Mouse (Mus musculus) hindbrain, embryonic 14.5 days (tissue): ENCODE measurements around the gene Batf3. TPM values are rescaled to one million over a fixed set of nuclear protein-coding genes. Genes with fewer than 3 reads are reported as not detected.

Source experiments
- ATAC-seq: fragments of 200-750 bp; cut with Nextera tagmentation; 2 replicates; pipeline ENCODE4 v1.8.0; 2017; ENCODE audit warnings: moderate number of reproducible peaks, mild to moderate bottlenecking, moderate TSS enrichment, moderate library complexity; ENCODE audit not compliant: low FRiP score
- DNase-seq: peaks from one replicate; pipeline ENCODE4 v3.0.0-alpha.2; 2015; ENCODE audit warnings: low spot score
- H3K27ac ChIP-seq: fragments of 300-500 bp; sonication (generic); 2 replicates; pipeline ENCODE4 v1.5.1; 2014; ENCODE audit warnings: mild to moderate bottlenecking, moderate library complexity
- H3K27me3 ChIP-seq: fragments of 300-500 bp; sonication (generic); 2 replicates; pipeline ENCODE4 v1.6.1; 2014; ENCODE audit warnings: mild to moderate bottlenecking, low read length, mixed read lengths; ENCODE audit not compliant: control insufficient read depth, insufficient read depth
- H3K36me3 ChIP-seq: fragments of 300-500 bp; sonication (generic); replicated peaks from 2 replicates; pipeline ENCODE4 v1.6.1; 2014; ENCODE audit not compliant: control insufficient read depth, insufficient read depth
- H3K4me1 ChIP-seq: fragments of 300-500 bp; sonication (generic); replicated peaks from 2 replicates; pipeline ENCODE4 v1.6.1; 2014; ENCODE audit warnings: antibody characterized with exemption, low read length, mixed read lengths; ENCODE audit not compliant: control insufficient read depth, insufficient read depth
- H3K4me2 ChIP-seq: fragments of 300-500 bp; sonication (generic); replicated peaks from 2 replicates; pipeline ENCODE4 v1.6.1; 2014; ENCODE audit warnings: mild to moderate bottlenecking, moderate library complexity
- H3K4me3 ChIP-seq: fragments of 300-500 bp; sonication (generic); replicated peaks from 2 replicates; pipeline ENCODE4 v1.5.1; 2014; ENCODE audit warnings: mild to moderate bottlenecking, low read length
- H3K9ac ChIP-seq: fragments of 300-500 bp; sonication (generic); 2 replicates; pipeline ENCODE4 v1.6.1; 2014
- H3K9me3 ChIP-seq: fragments of 300-500 bp; sonication (generic); 2 replicates; pipeline ENCODE4 v1.6.1; 2016; ENCODE audit warnings: low read length; ENCODE audit not compliant: control insufficient read depth
- WGBS: fragments of 180-500 bp; shearing (Covaris S2); extraction: QIAGEN DNeasy Blood & Tissue Kit; methylation state at CpG from one replicate; pipeline ENCODE4 v1.1.7; 2014; 5-methylcytosine and 5-hydroxymethylcytosine counted together
- polyA plus RNA-seq: library from polyadenylated mRNA; unstranded; fragments of >200 nt; fragmentation: Nextera tagmentation; extraction: Ambion mirVana; gene quantifications from 2 replicates; pipeline ENCODE4 v1.2.1, GENCODE M21; 2014

Batf3 gene
- polyA plus RNA-seq, 1 experiment from 2014 or later, result 2.2 TPM

DNA sequence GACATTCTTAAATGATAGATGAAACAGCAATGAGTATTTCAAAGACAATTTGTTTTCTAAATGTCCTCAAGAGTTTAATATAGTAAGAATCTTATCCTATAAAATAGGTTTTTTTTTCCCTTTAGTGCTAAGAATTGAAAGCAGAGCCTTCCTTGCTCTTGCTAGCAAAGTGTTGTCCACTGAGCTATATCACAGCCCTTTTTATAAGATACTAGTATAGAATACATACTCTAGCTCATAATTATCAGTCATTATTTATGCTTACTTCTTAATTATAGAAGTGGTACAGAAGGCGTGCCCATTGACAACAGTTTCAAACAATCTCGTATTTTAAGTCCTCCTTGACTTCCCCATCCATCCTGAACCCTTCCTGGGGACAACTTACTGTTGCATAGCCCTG, 33.1 kb upstream of the Batf3 start:
- Histone ChIP-seq H3K4me1 (peaks cover 7% of the 10 kb centered on the region; the same call in 1 of the 2 replicates), H3K36me3 (no peaks in the 10 kb centered on the region), H3K9ac (no peak overlapping the region), H3K4me3 (no peak overlapping the region), H3K27me3 (no peaks in the 10 kb centered on the region), H3K4me2 (no peak overlapping the region), H3K27ac (no peak overlapping the region), H3K9me3 (no peaks in the 10 kb centered on the region)
- WGBS, result 89% methylated on average over 2 of the region's 2 CpGs
- no peak for ATAC-seq
- DNase-seq, result no peak

DNA sequence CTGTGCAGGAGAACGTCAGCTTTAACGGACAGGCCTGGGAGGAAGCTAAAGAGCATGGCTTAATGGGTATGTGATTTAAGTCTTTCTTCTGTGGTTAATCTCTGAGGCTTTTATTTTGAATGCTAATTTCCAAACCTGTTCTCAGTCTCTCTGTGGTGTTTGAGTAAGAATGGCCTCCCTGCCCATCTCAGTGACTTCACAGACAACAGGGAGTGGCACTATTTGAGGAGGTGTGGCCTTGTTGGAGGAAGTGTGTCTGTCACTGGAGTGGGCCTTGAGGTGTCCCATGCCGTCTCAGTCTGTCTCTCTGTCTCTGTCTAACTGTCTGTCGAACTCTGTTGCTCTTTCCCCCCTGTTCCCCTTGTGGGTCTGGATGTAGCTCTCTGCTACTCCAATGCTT, 32.5 kb upstream of the Batf3 start:
- H3K27ac ChIP-seq, result no peak overlapping the region
- DNase-seq (no peak), ATAC-seq (no peak)
- H3K27me3 ChIP-seq, result no peaks in the 10 kb centered on the region
- H3K36me3 ChIP-seq, result peaks cover 4% of the 10 kb centered on the region; the same call in 1 of the 2 replicates
- peaks cover 7% of the 10 kb centered on the region; the same call in 1 of the 2 replicates for H3K4me1 ChIP-seq
- WGBS, result 94% methylated on average over 4 of the region's 4 CpGs
- no peaks in the 10 kb centered on the region for H3K9me3 ChIP-seq
- H3K9ac ChIP-seq, result no peak overlapping the region
- H3K4me2 ChIP-seq, result no peak overlapping the region
- H3K4me3 ChIP-seq, result no peak overlapping the region

- DNase-seq (no peak), ATAC-seq (no peak)
- Histone ChIP-seq H3K9ac (no peak overlapping the region), H3K27me3 (no peaks in the 10 kb centered on the region), H3K4me2 (no peak overlapping the region), H3K27ac (no peak overlapping the region), H3K9me3 (no peaks in the 10 kb centered on the region), H3K4me3 (no peak overlapping the region), H3K36me3 (peaks cover 8% of the 10 kb centered on the region; the same call in 1 of the 2 replicates), H3K4me1 (no peaks in the 10 kb centered on the region)
- 86% methylated on average over 5 of the region's 5 CpGs for WGBS
Observed at GRCm38 (mm10) chr1:191068377-191068776, 29.3 kb upstream of the Batf3 start.

DNA sequence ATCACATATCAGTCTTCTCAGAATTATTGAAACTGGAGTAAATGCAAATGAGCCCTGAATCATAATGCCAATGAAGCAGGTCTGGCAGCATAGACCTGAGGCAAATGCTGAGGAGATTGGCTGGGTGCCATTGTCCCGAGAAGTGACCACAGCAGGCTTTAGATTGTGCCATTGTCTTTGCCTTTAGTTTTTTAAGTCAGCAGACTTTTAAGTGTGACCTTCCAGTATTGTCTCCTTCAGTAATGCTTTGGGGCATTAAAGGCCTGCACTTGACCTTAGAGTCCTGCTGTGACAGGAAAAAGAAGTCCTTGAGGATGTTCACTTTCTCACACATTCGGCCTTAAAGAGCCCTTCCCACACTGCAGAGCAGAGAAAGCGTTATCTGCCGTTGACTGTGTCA, 27.4 kb upstream of the Batf3 start:
- H3K36me3 ChIP-seq, result peaks cover 8% of the 10 kb centered on the region; the same call in 1 of the 2 replicates
- WGBS, result 87% methylated on average over 4 of the region's 4 CpGs

DNA sequence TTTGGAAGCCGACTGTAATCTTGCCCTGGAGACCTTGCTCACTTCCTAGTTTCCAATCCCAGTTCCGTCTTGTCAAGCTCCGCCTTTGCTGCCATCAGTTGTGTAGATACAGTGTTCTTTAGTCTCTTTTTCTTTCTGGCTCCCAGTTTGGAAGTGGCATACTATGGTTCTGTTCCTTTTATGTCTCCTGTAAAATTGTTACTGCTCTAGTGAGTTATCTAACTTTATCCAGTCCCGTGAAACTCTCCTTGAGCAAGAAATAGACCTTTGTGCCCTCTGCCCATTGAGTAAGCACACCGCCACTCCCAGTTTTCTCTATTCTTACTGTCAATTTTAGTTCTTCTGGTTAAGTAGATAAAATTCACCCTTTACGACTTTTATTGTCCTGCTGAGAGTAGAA, 26.0 kb upstream of the Batf3 start:
- H3K4me1 ChIP-seq, result no peaks in the 10 kb centered on the region
- DNase-seq, result no peak
- H3K9me3 ChIP-seq, result no peaks in the 10 kb centered on the region
- H3K27ac ChIP-seq, result no peak overlapping the region
- H3K4me3 ChIP-seq, result no peak overlapping the region
- no peak for ATAC-seq
- H3K4me2 ChIP-seq, result no peak overlapping the region
- H3K27me3 ChIP-seq, result no peaks in the 10 kb centered on the region
- 91% methylated on average over 6 of the region's 6 CpGs for WGBS
- peaks cover 8% of the 10 kb centered on the region; the same call in 1 of the 2 replicates for H3K36me3 ChIP-seq
- H3K9ac ChIP-seq, result no peak overlapping the region

More for the DNA sequence above, 27.4 kb upstream of the Batf3 start:
- Histone ChIP-seq H3K4me2 (no peak overlapping the region), H3K27me3 (no peaks in the 10 kb centered on the region), H3K4me1 (no peaks in the 10 kb centered on the region), H3K9ac (no peak overlapping the region), H3K4me3 (no peak overlapping the region), H3K9me3 (no peaks in the 10 kb centered on the region), H3K27ac (no peak overlapping the region)
- DNase-seq (no peak), ATAC-seq (no peak)

- no peak overlapping the region for H3K4me2 ChIP-seq
Observed at GRCm38 (mm10) chr1:191072329-191072913, 25.2 kb upstream of the Batf3 start.

GRCm38 (mm10) chr1:191073001-191073400, 24.6 kb upstream of the Batf3 start:
- Histone ChIP-seq H3K9me3 (no peaks in the 10 kb centered on the region), H3K36me3 (peaks cover 8% of the 10 kb centered on the region), H3K4me1 (no peaks in the 10 kb centered on the region), H3K9ac (no peak overlapping the region), H3K4me3 (no peak overlapping the region), H3K27ac (no peak overlapping the region), H3K27me3 (no peaks in the 10 kb centered on the region), H3K4me2 (no peak overlapping the region)
- DNase-seq (no peak), ATAC-seq (no peak)
- WGBS, result 78% methylated on average over 6 of the region's 6 CpGs

More at GRCm38 (mm10) chr1:191072329-191072913, 25.2 kb upstream of the Batf3 start:
- Histone ChIP-seq H3K4me3 (no peak overlapping the region), H3K9ac (no peak overlapping the region), H3K27ac (no peak overlapping the region), H3K27me3 (no peaks in the 10 kb centered on the region), H3K36me3 (peaks cover 8% of the 10 kb centered on the region), H3K9me3 (no peaks in the 10 kb centered on the region), H3K4me1 (no peaks in the 10 kb centered on the region)
- 93% methylated on average over 16 of the region's 16 CpGs for WGBS
- ATAC-seq (no peak), DNase-seq (no peak)

- H3K36me3 ChIP-seq, result peaks cover 8% of the 10 kb centered on the region
- no peak for ATAC-seq
- H3K27me3 ChIP-seq, result no peaks in the 10 kb centered on the region
- H3K4me3 ChIP-seq, result no peak overlapping the region
- no peaks in the 10 kb centered on the region for H3K9me3 ChIP-seq
- no peak for DNase-seq
- H3K9ac ChIP-seq, result no peak overlapping the region
- no peak overlapping the region for H3K4me2 ChIP-seq
- no peaks in the 10 kb centered on the region for H3K4me1 ChIP-seq
- WGBS, result 90% methylated on average over 4 of the region's 4 CpGs
- H3K27ac ChIP-seq, result no peak overlapping the region
Observed at GRCm38 (mm10) chr1:191073486-191073885, 24.2 kb upstream of the Batf3 start.

GRCm38 (mm10) chr1:191075199-191075883, 22.3 kb upstream of the Batf3 start:
- no peak for ATAC-seq
- H3K4me1 ChIP-seq, result no peaks in the 10 kb centered on the region

More at GRCm38 (mm10) chr1:191075199-191075883, 22.3 kb upstream of the Batf3 start:
- H3K9ac ChIP-seq, result no peak overlapping the region
- DNase-seq, result peak; percentile 80
- H3K4me2 ChIP-seq, result no peak overlapping the region
- no peak overlapping the region for H3K4me3 ChIP-seq
- H3K27me3 ChIP-seq, result no peaks in the 10 kb centered on the region
- H3K36me3 ChIP-seq, result peaks cover 3% of the 10 kb centered on the region
- H3K27ac ChIP-seq, result no peak overlapping the region
- 66% methylated on average over 10 of the region's 10 CpGs for WGBS
- H3K9me3 ChIP-seq, result no peaks in the 10 kb centered on the region
